Mouse (Mus musculus) left cerebral cortex, adult 8-10 months (tissue): Measurements from ENCODE around the gene Fndc3c1. TPM values are rescaled to one million over a fixed set of nuclear protein-coding genes. Genes with fewer than 3 reads are reported as not detected.
"Not testable (repeated sequence)": the region's sequence is repeated elsewhere in the genome, so short reads cannot be mapped to it uniquely, and the experiment has no call there.

Experiments
- DNase-seq, 2 experiments: peaks; one replicate each; pipeline ENCODE4 v3.0.0; 2022; ENCODE audit warnings: low spot score in 2 of 2
- microRNA-seq, 2 experiments: library from miRNA; unstranded; fragments of <30 nt; microRNA quantifications; one replicate each; pipeline ENCODE4 v1.2.0; 2022
- total RNA-seq, 4 experiments: library from RNA; stranded (reverse); gene quantifications; 2 replicates each; pipeline ENCODE4 v1.2.4; 2022

Gene Fndc3c1
- total RNA-seq, result not detected

- DNase-seq, result peak in 1 of 2 experiments; percentile 2
Observed at GRCm38 (mm10) chrX:106485101-106485651, at the start of gene Fndc3c1. Fndc3c1 (minus strand) TSS chrX:106485401.

- DNase-seq, result no peak
Observed at GRCm38 (mm10) chrX:106486451-106486850, 1.2 kb upstream of the Fndc3c1 start.

GRCm38 (mm10) chrX:106485671-106486070 lies 470 bp upstream of the Fndc3c1 start:
- no peak for DNase-seq

GRCm38 (mm10) chrX:106479891-106480290 lies 5.3 kb downstream of the Fndc3c1 start:
- not testable (repeated sequence) for DNase-seq

- no peak for DNase-seq
Observed at GRCm38 (mm10) chrX:106385304-106385703, 99.9 kb downstream of the Fndc3c1 start.

- no peak for DNase-seq
Observed at GRCm38 (mm10) chrX:106380608-106381007, 104.6 kb downstream of the Fndc3c1 start.

Small RNA genes within 50 kb of the gene (microRNA-seq; reads per million reads assigned to microRNA genes)
- 0 reads per million in 2 experiments for gene Gm27428

Other genes with a start within 250 kb of the Fndc3c1 start
- not detected for gene Fnd3c2, start 230.0 kb downstream of the Fndc3c1 start, total RNA-seq
- under 1 TPM in 3 of 4 experiments, not detected in 1; 0.20 to 0.59 (median 0.37) TPM for gene Gm5127, start 97.8 kb upstream of the Fndc3c1 start, total RNA-seq
- under 1 TPM; 0.13 to 0.99 (median 0.68) TPM for gene Cysltr1, start 118.3 kb upstream of the Fndc3c1 start, total RNA-seq